Mouse (Mus musculus): ENCODE measurements around the gene Spata32. TPM values are rescaled to one million over a fixed set of nuclear protein-coding genes. Genes with fewer than 3 reads are reported as not detected.

Spata32 gene
- polyA plus RNA-seq, 1 experiment from 2014 or later: not detected

DNA sequence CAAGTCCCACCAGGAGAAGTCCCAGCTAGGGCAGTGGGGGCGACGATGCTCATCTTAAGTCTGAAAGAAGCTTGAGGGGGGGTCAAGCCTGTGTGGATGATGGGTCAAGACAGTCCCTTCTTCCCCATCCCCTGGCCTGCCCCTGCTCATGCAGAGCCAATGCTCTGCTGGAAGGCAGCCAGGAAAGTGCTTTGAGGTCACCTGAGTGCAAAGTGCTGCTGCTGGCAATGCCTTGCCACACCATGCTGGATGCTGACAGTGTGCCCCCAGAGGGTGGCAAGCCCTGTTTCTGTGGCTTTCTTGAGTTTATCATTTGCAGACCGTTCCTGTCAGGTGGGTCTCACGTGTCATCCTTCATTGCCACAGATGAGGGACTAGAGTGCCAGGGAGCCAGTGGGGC, 1.8 kb upstream of the Spata32 start:
- ATAC-seq: no peak
- peaks cover 15% of the 10 kb centered on the region; the same call in 1 of the 2 replicates for H3K36me3 ChIP-seq
- no peaks in the 10 kb centered on the region for H3K9me3 ChIP-seq
- peaks cover 15% of the 10 kb centered on the region for H3K4me1 ChIP-seq (replicated peaks)
- H3K27ac ChIP-seq: no peak overlapping the region
- H3K27me3 ChIP-seq (replicated peaks): no peaks in the 10 kb centered on the region
- H3K9ac ChIP-seq: no peak overlapping the region
- 81% methylated on average over 4 of the region's 4 CpGs for WGBS
- no peak overlapping the region for H3K4me3 ChIP-seq (replicated peaks)
- H3K4me2 ChIP-seq (replicated peaks): no peak overlapping the region

DNA sequence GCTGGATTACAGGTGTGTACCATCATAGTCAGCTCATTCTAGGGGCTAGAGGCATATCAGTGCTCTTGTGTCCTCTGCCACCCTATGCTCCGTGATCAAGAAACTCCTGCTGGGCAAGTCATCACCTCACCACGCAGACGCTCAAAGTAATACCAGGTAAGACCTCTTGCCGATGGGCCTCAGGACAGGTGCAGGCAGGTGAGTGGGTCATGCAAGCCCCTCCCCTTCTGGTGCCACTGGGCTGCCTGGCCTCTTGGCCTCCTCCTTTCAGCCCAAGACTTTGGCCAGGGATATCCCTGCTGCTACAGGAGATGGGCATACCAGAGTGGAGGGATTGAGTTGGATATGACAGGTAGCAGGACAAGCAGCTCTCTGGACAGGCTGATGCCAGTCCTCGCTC, 1.0 kb upstream of the Spata32 start:
- peaks cover 14% of the 10 kb centered on the region; the same call in 1 of the 2 replicates for H3K36me3 ChIP-seq
- H3K4me3 ChIP-seq (replicated peaks): no peak overlapping the region
- H3K4me2 ChIP-seq (replicated peaks): no peak overlapping the region
- H3K9ac ChIP-seq: no peak overlapping the region
- WGBS: 91% methylated on average over 5 of the region's 5 CpGs
- no peaks in the 10 kb centered on the region for H3K27me3 ChIP-seq (replicated peaks)
- H3K27ac ChIP-seq: no peak overlapping the region
- H3K9me3 ChIP-seq: no peaks in the 10 kb centered on the region
- ATAC-seq: no peak
- peaks cover 15% of the 10 kb centered on the region for H3K4me1 ChIP-seq (replicated peaks)

DNA sequence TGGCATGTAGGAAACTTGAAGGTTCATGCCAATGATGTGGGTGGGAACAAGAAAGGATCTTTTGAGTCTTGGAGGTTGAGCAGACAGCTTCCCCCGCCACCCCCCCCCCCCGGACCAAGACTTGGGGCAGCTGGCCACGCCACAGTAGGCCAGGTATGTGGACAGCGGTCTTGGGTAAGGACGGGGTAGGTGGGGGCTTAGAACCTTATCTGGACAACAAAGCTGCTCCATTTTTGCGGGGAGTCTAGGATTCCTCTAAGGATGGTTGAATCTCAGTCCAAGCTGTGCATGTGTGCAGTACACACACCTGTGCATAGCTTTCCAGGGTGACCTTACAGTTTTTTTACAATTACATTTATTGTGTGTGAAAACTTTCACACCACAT, 277 bp upstream of the Spata32 start:
- H3K4me1 ChIP-seq (replicated peaks): peaks cover 15% of the 10 kb centered on the region
- WGBS: 19% methylated on average over 6 of the region's 6 CpGs
- H3K9me3 ChIP-seq: no peaks in the 10 kb centered on the region
- H3K4me3 ChIP-seq (replicated peaks): peak overlapping the region; percentile 43
- H3K9ac ChIP-seq: peak overlapping the region; percentile 47
- peaks cover 8% of the 10 kb centered on the region; the same call in 1 of the 2 replicates for H3K36me3 ChIP-seq
- H3K4me2 ChIP-seq (replicated peaks): peak overlapping the region; percentile 90
- no peak for ATAC-seq
- 0 out of 2 replicates have a peak overlapping the region, but pooled peaks have one; percentile 2 for H3K27ac ChIP-seq
- H3K27me3 ChIP-seq (replicated peaks): no peaks in the 10 kb centered on the region

DNA sequence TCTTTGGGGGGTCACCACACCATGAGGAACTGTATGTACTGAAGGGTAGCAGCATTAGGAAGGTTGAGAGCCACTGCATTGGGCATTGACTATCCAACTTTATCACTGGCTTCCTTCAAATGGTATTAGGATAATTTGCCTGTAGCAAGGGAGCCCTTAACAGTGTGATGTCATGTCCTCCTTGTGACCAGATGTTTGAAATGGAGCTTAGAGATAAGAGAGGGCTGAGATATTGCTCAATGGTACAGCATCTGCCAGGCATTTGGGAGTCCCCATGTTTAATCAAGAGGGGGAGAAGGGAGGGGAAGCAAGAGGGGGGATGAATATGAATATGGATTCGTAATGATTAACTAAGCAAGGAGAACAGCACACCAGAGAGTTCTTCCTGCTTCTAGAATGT, 2.9 kb downstream of the Spata32 start:
- ATAC-seq: no peak
- Histone ChIP-seq H3K4me3 (replicated peaks) (no peak overlapping the region), H3K27me3 (replicated peaks) (no peaks in the 10 kb centered on the region), H3K9me3 (no peaks in the 10 kb centered on the region), H3K27ac (no peak overlapping the region), H3K4me1 (replicated peaks) (peaks cover 8% of the 10 kb centered on the region), H3K36me3 (0 out of 2 replicates have a peak, but pooled peaks cover under 1% of the 10 kb centered on the region), H3K4me2 (replicated peaks) (no peak overlapping the region), H3K9ac (no peak overlapping the region)
- WGBS: 86% methylated on average over 1 of the region's 1 CpGs

DNA sequence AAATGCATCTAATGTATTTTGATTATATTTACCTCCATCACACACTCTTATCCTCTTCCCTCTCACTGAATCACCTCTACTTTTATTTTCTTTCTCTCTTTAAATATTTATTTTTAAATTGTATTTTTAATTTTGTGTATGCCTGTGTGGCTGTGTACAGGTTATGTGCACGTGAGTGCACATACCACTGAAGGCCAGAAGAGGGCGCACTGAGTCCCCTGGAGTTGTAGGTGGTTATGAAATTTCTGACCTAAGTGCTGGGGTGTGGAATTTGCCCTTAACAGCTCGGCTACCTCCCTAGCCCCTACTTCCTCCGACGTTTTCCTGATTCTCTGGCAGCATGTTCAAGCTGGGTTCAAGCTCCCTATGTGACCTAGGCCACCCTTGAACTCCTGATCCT, 4.5 kb downstream of the Spata32 start:
- Histone ChIP-seq H3K4me1 (replicated peaks) (peaks cover 8% of the 10 kb centered on the region), H3K4me2 (replicated peaks) (no peak overlapping the region), H3K4me3 (replicated peaks) (no peak overlapping the region), H3K27me3 (replicated peaks) (no peaks in the 10 kb centered on the region), H3K9ac (no peak overlapping the region), H3K36me3 (no peaks in the 10 kb centered on the region), H3K27ac (no peak overlapping the region), H3K9me3 (no peaks in the 10 kb centered on the region)
- no peak for ATAC-seq
- WGBS: 82% methylated on average over 5 of the region's 5 CpGs

DNA sequence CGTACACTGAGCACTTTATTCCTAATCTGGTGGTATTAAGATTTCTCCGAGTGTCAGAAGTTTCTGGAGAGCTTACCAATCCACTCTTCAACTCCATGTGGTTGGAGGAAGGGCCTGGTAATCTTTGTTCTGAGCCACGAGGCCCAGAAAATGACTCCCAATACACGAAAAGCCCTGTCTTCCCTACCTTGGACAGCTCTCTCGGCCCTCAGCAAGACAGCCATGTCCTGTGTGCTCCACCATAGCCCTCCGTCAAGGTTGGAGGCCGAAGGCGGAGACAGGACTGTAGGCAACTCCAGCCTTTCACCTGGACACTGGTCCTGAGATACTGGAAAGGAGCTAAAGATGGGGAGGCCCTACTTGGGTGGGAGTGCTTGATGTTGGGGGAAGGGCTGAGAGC, 7.9 kb downstream of the Spata32 start:
- Histone ChIP-seq H3K9ac (no peak overlapping the region), H3K27ac (no peak overlapping the region), H3K4me3 (replicated peaks) (no peak overlapping the region), H3K27me3 (replicated peaks) (no peaks in the 10 kb centered on the region), H3K4me1 (replicated peaks) (no peaks in the 10 kb centered on the region), H3K9me3 (no peaks in the 10 kb centered on the region), H3K36me3 (no peaks in the 10 kb centered on the region), H3K4me2 (replicated peaks) (no peak overlapping the region)
- WGBS: 54% methylated on average over 8 of the region's 8 CpGs
- no peak for ATAC-seq

GRCm38 (mm10) chr11:103208458-103208857, 9.8 kb downstream of the Spata32 start, which contains the start of gene 1700023F06Rik:
TSS of gene 1700023F06Rik (minus strand) at chr11:103208558.
- Histone ChIP-seq H3K27ac (no peak within 1 kb of the TSS), H3K4me1 (replicated peaks) (no peaks in the 10 kb centered on the region)
- 81% methylated on average over 3 of the region's 3 CpGs for WGBS

GRCm38 (mm10) chr11:103206203-103206602, 12.0 kb downstream of the Spata32 start:
- ATAC-seq: no peak
- H3K4me2 ChIP-seq (replicated peaks): no peak overlapping the region
- no peak overlapping the region for H3K9ac ChIP-seq
- H3K4me3 ChIP-seq (replicated peaks): no peak overlapping the region
- no peaks in the 10 kb centered on the region for H3K36me3 ChIP-seq
- WGBS: 92% methylated on average over 6 of the region's 6 CpGs
- no peaks in the 10 kb centered on the region for H3K27me3 ChIP-seq (replicated peaks)
- H3K27ac ChIP-seq: no peak overlapping the region
- H3K9me3 ChIP-seq: no peaks in the 10 kb centered on the region
- 0 out of 2 replicates have a peak, but pooled peaks cover 5% of the 10 kb centered on the region for H3K4me1 ChIP-seq (replicated peaks)

More at GRCm38 (mm10) chr11:103208458-103208857, 9.8 kb downstream of the Spata32 start, which contains the start of gene 1700023F06Rik:
- H3K9ac ChIP-seq: no peak within 1 kb of the TSS
- H3K27me3 ChIP-seq (replicated peaks): no peaks in the 10 kb centered on the region
- no peak within 1 kb of the TSS for H3K4me3 ChIP-seq (replicated peaks)
- no peak within 1 kb of the TSS for H3K4me2 ChIP-seq (replicated peaks)
- ATAC-seq: no peak
- H3K36me3 ChIP-seq: no peaks in the 10 kb centered on the region
- no peaks in the 10 kb centered on the region for H3K9me3 ChIP-seq

DNA sequence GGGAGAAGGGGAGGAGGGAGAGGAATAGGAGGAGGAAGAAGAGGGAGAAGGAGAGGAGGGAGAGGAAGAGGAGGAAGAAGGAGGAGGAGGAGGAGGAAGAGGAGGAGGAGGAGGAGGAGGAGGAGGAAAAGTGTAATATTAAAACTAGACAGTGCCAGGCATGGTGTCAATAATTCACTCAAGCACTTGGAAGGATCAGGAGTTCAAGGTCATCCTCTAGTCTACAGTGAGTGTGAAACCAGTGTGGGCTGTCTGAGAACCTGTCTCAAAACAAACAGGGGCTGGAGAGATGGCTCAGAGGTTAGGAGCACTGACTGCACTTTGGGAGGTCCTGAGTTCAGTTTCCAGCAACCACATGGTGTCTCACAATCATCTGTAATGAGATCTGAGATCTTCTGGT, 15.9 kb downstream of the Spata32 start:
- Histone ChIP-seq H3K27me3 (replicated peaks) (peaks cover 30% of the 10 kb centered on the region), H3K4me1 (replicated peaks) (peaks cover 20% of the 10 kb centered on the region), H3K4me2 (replicated peaks) (no peak overlapping the region), H3K4me3 (replicated peaks) (no peak overlapping the region), H3K36me3 (no peaks in the 10 kb centered on the region), H3K9ac (no peak overlapping the region), H3K9me3 (no peaks in the 10 kb centered on the region), H3K27ac (no peak overlapping the region)
- ATAC-seq: no peak

DNA sequence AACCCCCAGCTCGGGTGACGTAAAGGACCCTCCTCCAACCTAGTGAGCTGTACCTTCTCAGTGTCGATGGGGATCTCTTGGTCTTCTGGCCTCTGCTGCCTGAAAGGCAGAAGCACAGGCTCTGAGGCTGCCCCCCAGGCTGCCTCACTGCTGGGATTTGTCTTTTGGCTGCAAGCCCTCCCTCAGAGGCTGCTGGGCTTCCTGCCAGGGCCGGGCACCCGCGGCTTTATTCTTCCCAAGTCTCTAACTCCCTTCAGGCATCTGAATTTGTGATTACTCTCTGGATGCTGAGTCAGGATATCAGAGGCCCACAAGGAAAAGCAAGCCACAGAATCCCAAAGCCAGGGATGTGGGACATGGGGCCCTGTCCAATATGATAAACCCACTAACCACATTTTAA, 16.6 kb downstream of the Spata32 start:
- no peak for ATAC-seq
- H3K9ac ChIP-seq: no peak overlapping the region
- H3K4me2 ChIP-seq (replicated peaks): no peak overlapping the region
- no peak overlapping the region for H3K4me3 ChIP-seq (replicated peaks)
- H3K36me3 ChIP-seq: no peaks in the 10 kb centered on the region
- H3K27me3 ChIP-seq (replicated peaks): peaks cover 37% of the 10 kb centered on the region
- no peaks in the 10 kb centered on the region for H3K9me3 ChIP-seq
- peaks cover 20% of the 10 kb centered on the region for H3K4me1 ChIP-seq (replicated peaks)
- WGBS: 32% methylated on average over 6 of the region's 6 CpGs
- no peak overlapping the region for H3K27ac ChIP-seq

DNA sequence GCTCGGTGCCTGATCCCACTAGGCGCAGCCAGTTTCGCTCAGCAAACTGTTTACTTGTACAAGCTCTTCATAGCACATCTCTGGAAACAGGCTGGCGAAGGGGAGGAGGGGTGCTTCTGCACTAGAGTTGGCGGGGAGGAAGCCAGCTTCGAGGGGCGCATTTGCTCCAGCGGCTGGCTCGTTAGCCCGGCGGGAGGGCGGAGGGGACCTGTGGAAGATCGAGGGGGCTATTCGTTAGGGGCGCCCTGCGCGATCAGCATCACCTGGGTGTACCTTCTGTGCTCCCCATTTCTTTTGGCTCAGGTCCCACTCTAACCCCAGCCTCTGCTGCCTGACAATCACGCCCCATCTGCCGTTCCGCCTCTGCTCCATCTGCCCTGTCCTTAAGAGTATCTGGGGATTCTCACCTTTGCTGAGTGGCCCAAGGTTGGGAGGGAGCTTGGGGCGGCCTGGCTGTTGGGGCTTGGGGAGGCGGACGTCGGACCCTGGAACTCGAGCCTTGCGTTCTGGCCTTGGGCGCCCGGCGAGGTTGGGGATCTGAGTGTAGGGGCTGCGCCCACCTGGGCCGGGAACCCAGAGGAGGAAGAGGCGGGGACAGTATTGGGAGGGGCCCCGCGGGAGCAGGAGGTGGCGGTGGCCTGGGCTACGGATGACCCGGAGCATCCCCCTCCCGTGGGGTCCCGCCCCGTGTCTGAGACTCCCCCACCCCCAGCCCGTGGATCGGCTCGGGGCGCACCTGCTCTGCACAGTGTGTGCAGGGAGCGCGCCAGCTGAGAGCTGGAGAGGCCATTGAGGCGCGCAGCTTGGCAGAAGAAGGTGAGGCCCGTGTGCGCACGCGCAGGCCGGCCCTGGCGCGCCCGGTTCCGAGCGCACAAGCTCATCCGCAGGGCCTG, 19.1 kb downstream of the Spata32 start:
- ATAC-seq: peak; percentile 69
- Histone ChIP-seq H3K27me3 (replicated peaks) (peaks cover 53% of the 10 kb centered on the region), H3K9ac (peak overlapping the region; percentile 56), H3K27ac (no peak overlapping the region), H3K4me1 (replicated peaks) (peaks cover 20% of the 10 kb centered on the region), H3K4me3 (replicated peaks) (peak overlapping the region; percentile 50), H3K4me2 (replicated peaks) (peak overlapping the region; percentile 93), H3K36me3 (no peaks in the 10 kb centered on the region), H3K9me3 (no peaks in the 10 kb centered on the region)
- 2% methylated on average over 59 of the region's 59 CpGs for WGBS

DNA sequence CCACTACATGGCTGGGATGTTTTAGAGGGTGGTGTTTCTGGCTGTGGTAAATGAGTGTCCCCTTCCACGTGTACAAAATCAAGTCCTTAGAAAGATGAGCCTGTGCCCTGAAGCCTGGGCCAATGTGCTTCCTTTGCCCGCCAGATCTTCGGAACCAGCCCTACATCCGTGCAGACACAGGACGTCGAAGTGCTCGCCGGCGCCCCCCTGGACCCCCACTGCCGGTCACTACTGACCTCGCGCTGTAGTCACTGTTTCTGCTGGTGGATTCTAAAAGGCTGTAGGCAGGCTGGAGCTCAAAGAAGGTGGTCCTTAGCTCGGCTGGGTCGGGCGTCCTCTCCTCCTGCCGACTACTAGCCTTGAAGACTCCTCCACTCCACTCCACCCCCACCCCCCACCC, 19.9 kb downstream of the Spata32 start:
- H3K4me3 ChIP-seq (replicated peaks): peak overlapping the region; percentile 50
- no peak overlapping the region for H3K9ac ChIP-seq
- peaks cover 61% of the 10 kb centered on the region for H3K27me3 ChIP-seq (replicated peaks)
- ATAC-seq: no peak
- H3K4me2 ChIP-seq (replicated peaks): peak overlapping the region; percentile 93
- H3K27ac ChIP-seq: no peak overlapping the region
- H3K9me3 ChIP-seq: no peaks in the 10 kb centered on the region
- 12% methylated on average over 16 of the region's 16 CpGs for WGBS
- no peaks in the 10 kb centered on the region for H3K36me3 ChIP-seq
- H3K4me1 ChIP-seq (replicated peaks): peaks cover 20% of the 10 kb centered on the region

GRCm38 (mm10) chr11:103197340-103197739, 20.9 kb downstream of the Spata32 start:
- 75% methylated on average over 4 of the region's 4 CpGs for WGBS
- Histone ChIP-seq H3K4me3 (replicated peaks) (no peak overlapping the region), H3K27ac (no peak overlapping the region), H3K4me2 (replicated peaks) (no peak overlapping the region), H3K9ac (no peak overlapping the region), H3K36me3 (no peaks in the 10 kb centered on the region), H3K9me3 (no peaks in the 10 kb centered on the region), H3K4me1 (replicated peaks) (peaks cover 23% of the 10 kb centered on the region), H3K27me3 (replicated peaks) (peaks cover 70% of the 10 kb centered on the region)
- ATAC-seq: no peak
